Mouse (Mus musculus) CH12.LX (cell line): ENCODE measurements at regions not wholly inside any gene's neighbourhood (a gene's known extent, or its start where the extent isn't known, plus 50 kb on each side); places are given as distances from the start of the nearest gene placed in this dataset.

Experiments
- DNase-seq: peaks from one replicate; pipeline ENCODE4 v3.0.0-alpha.2; 2013; ENCODE audit errors: extremely low read depth
- H3K27ac ChIP-seq: 2 replicates; pipeline ENCODE4 v1.5.1; 2012; ENCODE audit warnings: low read depth, mild to moderate bottlenecking, control low read depth, moderate library complexity; ENCODE audit not compliant: insufficient read depth
- H3K27me3 ChIP-seq: replicated peaks from 2 replicates; pipeline ENCODE3; 2012; ENCODE audit warnings: inconsistent platforms
- H3K36me3 ChIP-seq, 2 experiments: replicated peaks in 1 of 2; 2 replicates each; pipeline versions ENCODE3 to v1.6.1; 2012; ENCODE audit warnings: inconsistent platforms in 1 of 2, low read length in 1 of 2, mild to moderate bottlenecking in 1 of 2, mixed read lengths in 1 of 2, moderate library complexity in 1 of 2; ENCODE audit not compliant: control insufficient read depth in 1 of 2, insufficient read depth in 1 of 2
- H3K4me1 ChIP-seq, 2 experiments: 2 replicates each; pipeline ENCODE4 v1.6.1; 2012; ENCODE audit warnings: inconsistent platforms in 1 of 2, moderate library complexity in 1 of 2; ENCODE audit not compliant: insufficient read depth in 2 of 2, control insufficient read depth in 1 of 2
- H3K4me2 ChIP-seq: 2 replicates; pipeline ENCODE4 v1.6.1; 2012; ENCODE audit warnings: low read depth, mild to moderate bottlenecking, control low read depth; ENCODE audit not compliant: poor library complexity, insufficient read depth, severe bottlenecking
- H3K4me3 ChIP-seq, 3 experiments: fragments of 150-350 bp in 1 of 3; sonication (generic) in 1 of 3; replicated peaks in 1 of 3; 2 replicates each; pipeline versions ENCODE3 to v1.5.1; 2011 to 2012; ENCODE audit warnings: low read depth in 2 of 3, low read length in 2 of 3, mild to moderate bottlenecking in 2 of 3, moderate library complexity in 2 of 3, control low read depth in 1 of 3, improper control_type of control experiment in 1 of 3, inconsistent platforms in 1 of 3, mixed read lengths in 1 of 3; ENCODE audit not compliant: poor library complexity in 1 of 3
- H3K79me2 ChIP-seq: replicated peaks from 2 replicates; pipeline ENCODE4 v1.6.1; 2012; ENCODE audit warnings: mild to moderate bottlenecking, moderate library complexity; ENCODE audit not compliant: control insufficient read depth, poor library complexity, insufficient read depth, severe bottlenecking; ENCODE audit errors: extremely low read depth
- H3K9ac ChIP-seq: 2 replicates; pipeline ENCODE4 v1.6.1; 2012; ENCODE audit warnings: low read depth, mild to moderate bottlenecking, control low read depth, moderate library complexity; ENCODE audit not compliant: insufficient read depth
- H3K9me3 ChIP-seq: replicated peaks from 2 replicates; pipeline ENCODE3; 2012; ENCODE audit warnings: low read length, inconsistent platforms, mixed read lengths
- BHLHE40 ChIP-seq: IDR thresholded peaks from 2 replicates; pipeline ENCODE4 v1.6.1; 2011; ENCODE audit warnings: mild to moderate bottlenecking, low read depth, low read length, improper control_type of control experiment
- GABPA ChIP-seq: IDR thresholded peaks from 2 replicates; pipeline ENCODE4 v1.6.1; 2012; ENCODE audit warnings: low read depth, low read length, improper control_type of control experiment, inconsistent platforms; ENCODE audit not compliant: insufficient replicate concordance
- KAT2A ChIP-seq: IDR thresholded peaks from 2 replicates; pipeline ENCODE4 v1.6.1; 2012; ENCODE audit warnings: low read length, improper control_type of control experiment, inconsistent platforms; ENCODE audit not compliant: insufficient replicate concordance
- MEF2A ChIP-seq: IDR thresholded peaks from 2 replicates; pipeline ENCODE4 v1.6.1; 2014; ENCODE audit warnings: low read depth, mild to moderate bottlenecking, inconsistent platforms, low read length, improper control_type of control experiment, borderline replicate concordance
- MXI1 ChIP-seq: IDR thresholded peaks from 2 replicates; pipeline ENCODE4 v1.6.1; 2011; ENCODE audit warnings: mild to moderate bottlenecking, low read depth, low read length, improper control_type of control experiment
- NRF1 ChIP-seq: IDR thresholded peaks from 2 replicates; pipeline ENCODE4 v1.6.1; 2014; ENCODE audit warnings: low read depth, mild to moderate bottlenecking, inconsistent platforms, low read length, improper control_type of control experiment, moderate library complexity
- POLR2A ChIP-seq: IDR thresholded peaks from 2 replicates; pipeline ENCODE4 v1.6.1; 2011; ENCODE audit warnings: low read depth, mild to moderate bottlenecking, improper control_type of control experiment, low read length
- POLR2AphosphoS2 ChIP-seq: IDR thresholded peaks from 2 replicates; pipeline ENCODE4 v1.6.1; 2011; ENCODE audit warnings: low read depth, low read length, improper control_type of control experiment
- RCOR1 ChIP-seq: conservative IDR thresholded peaks from 2 replicates; pipeline ENCODE4 v1.6.1; 2012; ENCODE audit warnings: low read depth, mild to moderate bottlenecking, inconsistent platforms, low read length, improper control_type of control experiment
- SIN3A ChIP-seq: IDR thresholded peaks from 2 replicates; pipeline ENCODE4 v1.6.1; 2012; ENCODE audit warnings: low read length, improper control_type of control experiment, inconsistent platforms
- TCF12 ChIP-seq: IDR thresholded peaks from 2 replicates; pipeline ENCODE4 v1.6.1; 2014; ENCODE audit warnings: low read depth, mild to moderate bottlenecking, inconsistent platforms, low read length, improper control_type of control experiment
- UBTF ChIP-seq: IDR thresholded peaks from 2 replicates; pipeline ENCODE4 v1.6.1; 2012; ENCODE audit warnings: low read depth, mild to moderate bottlenecking, inconsistent platforms, low read length, improper control_type of control experiment, moderate library complexity
- dilution Hi-C: fragments of 300-500 bp; cut with MboI; formaldehyde crosslinking; loops from 2 replicates; pipeline ENCODE4 v1.14.3; 2020; ENCODE audit warnings: low sequenced_read_pairs; ENCODE audit not compliant: extremely low pct_unique_long_range_greater_than_20kb, extremely low pct_ligation_motif_present
- in situ Hi-C: fragments of 300-500 bp; cut with MboI; formaldehyde crosslinking; loops from 3 replicates; pipeline ENCODE4 v1.14.3; 2019; ENCODE audit warnings: low sequenced_read_pairs, low pct_ligation_motif_present, low pct_unique_long_range_greater_than_20kb, mixed read lengths

- dilution Hi-C loops (no loop called here), in situ Hi-C loops (no loop called here)
- TF ChIP-seq TCF12, result no peak
- no peak for TF ChIP-seq POLR2A
- DNase-seq, result no peak
- H3K4me3 ChIP-seq, result no peak overlapping the region
- H3K36me3 ChIP-seq, result no peaks in the 10 kb centered on the region
- peaks cover 11 to 21% of the 10 kb centered on the region in 2 experiments; a peak in 3 of 4 replicates for H3K4me1 ChIP-seq
- H3K4me2 ChIP-seq, result no peak overlapping the region
- no peak overlapping the region for H3K27ac ChIP-seq
- no peaks in the 10 kb centered on the region for H3K27me3 ChIP-seq
- H3K9ac ChIP-seq, result no peak overlapping the region
- peaks cover 8% of the 10 kb centered on the region for H3K9me3 ChIP-seq
- no peaks in the 10 kb centered on the region for H3K79me2 ChIP-seq
Measured at GRCm38 (mm10) chr13:51979301-51979977, 133.0 kb downstream of the Gadd45g start.

- dilution Hi-C loops, result no loop called here
- Histone ChIP-seq H3K4me3 (no peak overlapping the region), H3K4me1 (peaks cover 11 to 21% of the 10 kb centered on the region in 2 experiments; a peak in 3 of 4 replicates), H3K4me2 (no peak overlapping the region), H3K36me3 (no peaks in the 10 kb centered on the region), H3K79me2 (no peaks in the 10 kb centered on the region), H3K27me3 (no peaks in the 10 kb centered on the region), H3K9ac (no peak overlapping the region), H3K27ac (no peak overlapping the region), H3K9me3 (peaks cover 8% of the 10 kb centered on the region)
- in situ Hi-C loops, result no loop called here
- TF ChIP-seq BHLHE40, result no peak
- TF ChIP-seq MXI1, result no peak
- TF ChIP-seq UBTF, result no peak
- DNase-seq, result no peak
Measured at GRCm38 (mm10) chr13:51980344-51980743, 133.9 kb downstream of the Gadd45g start.

DNA sequence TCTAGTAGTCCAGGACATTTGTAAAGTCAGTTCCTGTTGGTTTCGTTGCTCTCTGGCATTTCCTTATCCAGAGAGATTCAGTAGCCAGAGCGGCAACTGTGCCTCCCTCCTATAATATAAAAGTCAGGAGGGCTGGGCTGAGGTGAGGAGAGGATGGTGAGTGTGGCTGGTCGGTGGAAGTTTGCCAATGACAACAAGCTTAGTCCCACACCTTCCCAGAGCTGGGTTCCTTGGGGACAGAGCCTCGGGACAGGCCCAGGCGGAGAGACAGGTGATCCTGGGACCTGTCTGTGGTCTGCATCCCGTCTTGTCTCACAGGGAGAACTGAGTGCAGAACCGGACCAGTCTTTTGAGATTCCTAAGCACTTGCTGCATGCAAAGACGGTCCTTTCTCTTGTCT, 136.5 kb downstream of the Gadd45g start:
- in situ Hi-C loops (no loop called here), dilution Hi-C loops (no loop called here)
- DNase-seq, result no peak
- no peaks in the 10 kb centered on the region for H3K36me3 ChIP-seq
- no peak overlapping the region for H3K27ac ChIP-seq
- TF ChIP-seq MEF2A, result no peak
- TF ChIP-seq POLR2AphosphoS2, result no peak
- no peak for TF ChIP-seq GABPA
- no peak for TF ChIP-seq UBTF
- no peak for TF ChIP-seq NRF1
- TF ChIP-seq SIN3A, result no peak
- TF ChIP-seq KAT2A, result no peak
- TF ChIP-seq RCOR1, result no peak
- no peak overlapping the region for H3K9ac ChIP-seq
- H3K79me2 ChIP-seq, result no peaks in the 10 kb centered on the region
- no peaks in the 10 kb centered on the region for H3K27me3 ChIP-seq
- no peak overlapping the region for H3K4me3 ChIP-seq
- no peak overlapping the region for H3K4me2 ChIP-seq
- peaks cover 4 to 10% of the 10 kb centered on the region in 2 experiments; a peak in 3 of 4 replicates for H3K4me1 ChIP-seq
- H3K9me3 ChIP-seq, result peaks cover 2% of the 10 kb centered on the region
